Comparison of ENCODE assay signal across 8 mouse cellular contexts in genomic region chr3:88149510-88149974, GRCm38 (mm10). TPM values are rescaled to one million over a fixed set of nuclear protein-coding genes. Genes with fewer than 3 reads are reported as not detected.
DNase-seq lines count a peak whose midpoint lies in the region; ATAC-seq and TF ChIP-seq lines count a peak whose summit lies in the region.

No protein-coding gene starts in this region.

- no peak for DNase-seq in heart, adult 8-10 months (ENCODE audit: low spot score)
- DNase-seq in hindbrain, postnatal 0 days (ENCODE audit: low spot score): no peak
- no peak for DNase-seq in adrenal gland, postnatal 36 days
- no peak for DNase-seq in urinary bladder, postnatal 10 days (ENCODE audit: low spot score)
- DNase-seq in layer of hippocampus, adult 11-12 months (ENCODE audit: low spot score): no peak

- H3K9ac ChIP-seq in heart, embryonic 15.5 days: peak overlapping the region; percentile 55
- peak overlapping the region; percentile 30; the same call in 1 of the 2 replicates for H3K9ac ChIP-seq in hindbrain, postnatal 0 days (replicated peaks; ENCODE audit: low read length)
- peak overlapping the region; percentile 32; the same call in 1 of the 2 replicates for H3K9ac ChIP-seq in midbrain, embryonic 15.5 days

- H3K27me3 ChIP-seq in heart, embryonic 15.5 days: no peaks in the 10 kb centered on the region
- H3K27me3 ChIP-seq in hindbrain, postnatal 0 days (ENCODE audit: insufficient read depth, low read length): no peaks in the 10 kb centered on the region
- H3K27me3 ChIP-seq in midbrain, embryonic 15.5 days (replicated peaks): no peaks in the 10 kb centered on the region

- H3K9me3 ChIP-seq in heart, embryonic 15.5 days (replicated peaks): no peaks in the 10 kb centered on the region
- H3K9me3 ChIP-seq in hindbrain, postnatal 0 days (ENCODE audit: low read length): no peaks in the 10 kb centered on the region
- H3K9me3 ChIP-seq in midbrain, embryonic 15.5 days: no peaks in the 10 kb centered on the region

- peaks cover 91% of the 10 kb centered on the region for H3K4me1 ChIP-seq in heart, embryonic 15.5 days (replicated peaks)
- peaks cover 70% of the 10 kb centered on the region for H3K4me1 ChIP-seq in hindbrain, postnatal 0 days (ENCODE audit: insufficient read depth, low read length)
- H3K4me1 ChIP-seq in midbrain, embryonic 15.5 days: peaks cover 91% of the 10 kb centered on the region

- no peaks in the 10 kb centered on the region for H3K36me3 ChIP-seq in heart, embryonic 15.5 days
- no peaks in the 10 kb centered on the region for H3K36me3 ChIP-seq in hindbrain, postnatal 0 days (ENCODE audit: insufficient read depth, low read length)
- H3K36me3 ChIP-seq in midbrain, embryonic 15.5 days (replicated peaks): no peaks in the 10 kb centered on the region

- H3K4me2 ChIP-seq in heart, embryonic 15.5 days: peak overlapping the region; percentile 78
- H3K4me2 ChIP-seq in hindbrain, postnatal 0 days (ENCODE audit: low read depth, low read length): peak overlapping the region; percentile 42
- H3K4me2 ChIP-seq in midbrain, embryonic 15.5 days: peak overlapping the region; percentile 28; the same call in 1 of the 2 replicates

- no peak for TF ChIP-seq CTCF in hindbrain, postnatal 0 days (IDR thresholded peaks at IDR 0.05; ENCODE audit: low read depth)

- 13% methylated on average over 6 of the region's 6 CpGs for WGBS in heart, embryonic 15.5 days
- 13% methylated on average over 6 of the region's 6 CpGs for WGBS in hindbrain, postnatal 0 days
- 15% methylated on average over 6 of the region's 6 CpGs for WGBS in midbrain, embryonic 15.5 days

- H3K27ac ChIP-seq in heart, embryonic 15.5 days: peak overlapping the region; percentile 100
- H3K27ac ChIP-seq in hindbrain, postnatal 0 days: peak overlapping the region; percentile 80
- H3K27ac ChIP-seq in midbrain, embryonic 15.5 days: peak overlapping the region; percentile 82

- peak overlapping the region; percentile 40 for H3K4me3 ChIP-seq in heart, embryonic 15.5 days
- H3K4me3 ChIP-seq in hindbrain, postnatal 0 days (ENCODE audit: low read length): no peak overlapping the region
- no peak overlapping the region for H3K4me3 ChIP-seq in midbrain, embryonic 15.5 days

- ATAC-seq in heart, embryonic 15.5 days (replicated peaks; ENCODE audit: insufficient number of reproducible peaks, insufficient read depth, low FRiP score, low read depth): peak; percentile 51
- peak; percentile 19; the same call in 1 of the 2 replicates for ATAC-seq in common myeloid progenitor, adult 5-6 weeks (replicated peaks; ENCODE audit: low read depth, poor library complexity, severe bottlenecking)
- no peak for ATAC-seq in hindbrain, postnatal 0 days
- ATAC-seq in midbrain, embryonic 15.5 days (replicated peaks): no peak

RNA-seq across cellular contexts. Expression of gene Mef2d, which starts 7.4 kb away (rescaled TPM):
- polyA plus RNA-seq in heart, embryonic 15.5 days (2015; fragmentation: Nextera tagmentation; extraction: Ambion mirVana): 35.4 and 43.2 TPM in 2 replicates
- 100 to 1,000 TPM; 125 to 139 (median 131) TPM for total RNA-seq in heart, adult 8-10 months (2022)
- total RNA-seq in common myeloid progenitor, adult 5-6 weeks (2017): 32.2 and 46.4 TPM in 2 replicates
- total RNA-seq in hindbrain, postnatal 0 days (2014; rRNA removed): 44.0 and 50.3 TPM in 2 replicates
- 13.4 and 19.2 TPM in 2 replicates for polyA plus RNA-seq in hindbrain, postnatal 0 days (2015; fragmentation: Nextera tagmentation; extraction: Ambion mirVana)
- 23.2 and 25.3 TPM in 2 replicates for polyA plus RNA-seq in midbrain, embryonic 15.5 days (2015; fragmentation: Nextera tagmentation; extraction: Ambion mirVana)
- total RNA-seq in adrenal gland, postnatal 36 days (2021): 10 to 100 TPM; 85.1 to 99.4 TPM

Comparison
In these comparisons a context has a peak if more than half of its experiments do, and no peak if none do; other contexts are left out.
1. ATAC-seq: peak in heart, embryonic 15.5 days (single experiment) and common myeloid progenitor, adult 5-6 weeks (single experiment); none in hindbrain, postnatal 0 days (single experiment) and midbrain, embryonic 15.5 days (single experiment).
2. H3K4me2 ChIP-seq: peak in every context shown above with its lines; median percentile 78 in heart, embryonic 15.5 days; 42 in hindbrain, postnatal 0 days; 28 in midbrain, embryonic 15.5 days.
3. Peak in every context shown above with its lines, with median percentiles within 50 percentile points of each other: H3K27ac ChIP-seq and H3K9ac ChIP-seq.